Mouse (Mus musculus): ENCODE results near the gene Pbx1. TPM values are rescaled to one million over a fixed set of nuclear protein-coding genes. Genes with fewer than 3 reads are reported as not detected.
A peak's percentile ranks its signal among the peaks of the same experiment; 100 is the strongest.
"Not testable (repeated sequence)": the region's sequence is repeated elsewhere in the genome, so short reads cannot be mapped to it uniquely, and the experiment has no call there.

The Pbx1 gene
- 100 to 1,000 TPM in 1 of 2 experiments, 10 to 100 TPM in 1; 98.0 to 114 TPM for total RNA-seq (2021)

GRCm38 (mm10) chr1:168432232-168432280 is at the start of gene Pbx1:
TSS of gene Pbx1 (minus strand) at chr1:168432270.
- DNase-seq (ENCODE audit: extremely low spot score in 1 of 2, low spot score in 1 of 2): not testable (repeated sequence)

- DNase-seq (ENCODE audit: extremely low spot score in 1 of 2, low spot score in 1 of 2): no peak
These were observed 47.6 kb upstream of the Pbx1 start for GRCm38 (mm10) chr1:168479626-168480025.

- no peak for DNase-seq (ENCODE audit: extremely low spot score in 1 of 2, low spot score in 1 of 2)
These were observed 46.8 kb upstream of the Pbx1 start for GRCm38 (mm10) chr1:168478829-168479228.

- no peak for DNase-seq (ENCODE audit: extremely low spot score in 1 of 2, low spot score in 1 of 2)
These were observed 44.8 kb upstream of the Pbx1 start for GRCm38 (mm10) chr1:168476917-168477316.

- no peak for DNase-seq (ENCODE audit: extremely low spot score in 1 of 2, low spot score in 1 of 2)
These were observed 44.3 kb upstream of the Pbx1 start for GRCm38 (mm10) chr1:168476216-168476897.

- DNase-seq (ENCODE audit: extremely low spot score in 1 of 2, low spot score in 1 of 2): no peak
These were observed 43.6 kb upstream of the Pbx1 start for GRCm38 (mm10) chr1:168475579-168476208.

- DNase-seq (ENCODE audit: extremely low spot score in 1 of 2, low spot score in 1 of 2): no peak
These were observed 41.4 kb upstream of the Pbx1 start for GRCm38 (mm10) chr1:168473255-168474069.

- no peak for DNase-seq (ENCODE audit: extremely low spot score in 1 of 2, low spot score in 1 of 2)
These were observed 40.6 kb upstream of the Pbx1 start for GRCm38 (mm10) chr1:168472545-168473254.

- DNase-seq (ENCODE audit: extremely low spot score in 1 of 2, low spot score in 1 of 2): no peak
These were observed 27.4 kb upstream of the Pbx1 start for GRCm38 (mm10) chr1:168459426-168459825.

GRCm38 (mm10) chr1:168457191-168457747 is 25.2 kb upstream of the Pbx1 start:
- no peak for DNase-seq (ENCODE audit: extremely low spot score in 1 of 2, low spot score in 1 of 2)

- no peak for DNase-seq (ENCODE audit: extremely low spot score in 1 of 2, low spot score in 1 of 2)
These were observed 23.1 kb upstream of the Pbx1 start for GRCm38 (mm10) chr1:168455178-168455577.

GRCm38 (mm10) chr1:168433671-168434070 is 1.6 kb upstream of the Pbx1 start:
- no peak for DNase-seq (ENCODE audit: extremely low spot score in 1 of 2, low spot score in 1 of 2)

- DNase-seq (ENCODE audit: extremely low spot score in 1 of 2, low spot score in 1 of 2): peak; percentile 71 to 72
These were observed 233 bp upstream of the Pbx1 start for GRCm38 (mm10) chr1:168432281-168432725.

GRCm38 (mm10) chr1:168431711-168432231 is 299 bp downstream of the Pbx1 start:
- DNase-seq (ENCODE audit: extremely low spot score in 1 of 2, low spot score in 1 of 2): peak; percentile 67 to 78

- DNase-seq (ENCODE audit: extremely low spot score in 1 of 2, low spot score in 1 of 2): no peak
These were observed 981 bp downstream of the Pbx1 start for GRCm38 (mm10) chr1:168430868-168431710.

- DNase-seq (ENCODE audit: extremely low spot score in 1 of 2, low spot score in 1 of 2): no peak
These were observed 2.0 kb downstream of the Pbx1 start for GRCm38 (mm10) chr1:168429856-168430644.

- no peak for DNase-seq (ENCODE audit: extremely low spot score in 1 of 2, low spot score in 1 of 2)
These were observed 2.7 kb downstream of the Pbx1 start for GRCm38 (mm10) chr1:168429406-168429805.

- no peak for DNase-seq (ENCODE audit: extremely low spot score in 1 of 2, low spot score in 1 of 2)
These were observed 3.8 kb downstream of the Pbx1 start for GRCm38 (mm10) chr1:168428255-168428654.

GRCm38 (mm10) chr1:168427596-168427995 is 4.5 kb downstream of the Pbx1 start:
- no peak for DNase-seq (ENCODE audit: extremely low spot score in 1 of 2, low spot score in 1 of 2)
